Comparison of ENCODE assay signal across 25 mouse cellular contexts in genomic region chr7:105396126-105396525, GRCm38 (mm10). TPM values are rescaled to one million over a fixed set of nuclear protein-coding genes. Genes with fewer than 3 reads are reported as not detected.
A peak's percentile ranks its signal among the peaks of the same experiment; 100 is the strongest.
DNase-seq lines count a peak whose midpoint lies in the region; ATAC-seq and TF ChIP-seq lines count a peak whose summit lies in the region.
"Had no signal": no experiment of that assay in that cellular context is flagged by ENCODE, and none has a peak within 500 bp of the region (broad histone marks: within the 10 kb centered on the region; RNA-seq: fewer than 3 reads in every experiment).

No protein-coding gene starts in this region.

- no peak overlapping the region for H3K9ac ChIP-seq in intestine, embryonic 15.5 days
- H3K9ac ChIP-seq: embryonic facial prominence, embryonic 12.5 days; forebrain, embryonic 15.5 days; heart, embryonic 13.5 days; hindbrain, embryonic 15.5 days had no signal

- no peaks in the 10 kb centered on the region for H3K27me3 ChIP-seq in megakaryocyte, embryonic 14.5 days (replicated peaks)
- H3K27me3 ChIP-seq in intestine, embryonic 15.5 days (replicated peaks): no peaks in the 10 kb centered on the region
- no peaks in the 10 kb centered on the region for H3K27me3 ChIP-seq in small intestine, adult 2 months (ENCODE audit: control insufficient read depth, insufficient read depth, low read length)
- H3K27me3 ChIP-seq in limb, embryonic 10.5 days (ENCODE audit: low read depth, poor library complexity, severe bottlenecking): no peaks in the 10 kb centered on the region
- H3K27me3 ChIP-seq: embryonic facial prominence, embryonic 12.5 days; forebrain, embryonic 15.5 days; heart, embryonic 13.5 days; hindbrain, embryonic 15.5 days; Patski had no signal

- no peak for TF ChIP-seq POLR2A in small intestine, adult 2 months (IDR thresholded peaks at IDR 0.05; ENCODE audit: low read depth, low read length)

- H3K4me2 ChIP-seq in intestine, embryonic 15.5 days (replicated peaks): peak overlapping the region; percentile 26; the same call in 1 of the 2 replicates
- H3K4me2 ChIP-seq: embryonic facial prominence, embryonic 12.5 days; forebrain, embryonic 15.5 days; heart, embryonic 13.5 days; hindbrain, embryonic 15.5 days had no signal

- no peak for DNase-seq in ovary, postnatal 14 days (ENCODE audit: low spot score)
- no peak for DNase-seq in limb, embryonic 10.5 days (ENCODE audit: low spot score)
- DNase-seq: adrenal gland, postnatal 14 days; cerebellum, adult 8-10 months; cerebellum, postnatal 25 days; gastrocnemius, postnatal 36 days; heart, adult 11 months; heart, postnatal 36 days had no signal

- no peak for ATAC-seq in megakaryocyte, adult 5-6 weeks (ENCODE audit: poor library complexity, severe bottlenecking)
- no peak for ATAC-seq in intestine, embryonic 15.5 days
- ATAC-seq: activated CD4-positive, CD25-positive, alpha-beta regulatory T cell, adult 4 months; forebrain, embryonic 15.5 days; Patski had no signal

- peaks cover 25% of the 10 kb centered on the region for H3K36me3 ChIP-seq in megakaryocyte, embryonic 14.5 days (replicated peaks; ENCODE audit: low read length)
- H3K36me3 ChIP-seq in intestine, embryonic 15.5 days: no peaks in the 10 kb centered on the region
- peaks cover 6% of the 10 kb centered on the region for H3K36me3 ChIP-seq in small intestine, adult 2 months (ENCODE audit: control insufficient read depth, insufficient read depth, low read length)
- H3K36me3 ChIP-seq in limb, embryonic 10.5 days: peaks cover 20% of the 10 kb centered on the region; the same call in 1 of the 2 replicates

- peaks cover 49% of the 10 kb centered on the region for H3K4me1 ChIP-seq in megakaryocyte, embryonic 14.5 days
- no peaks in the 10 kb centered on the region for H3K4me1 ChIP-seq in intestine, embryonic 15.5 days (replicated peaks)
- peaks cover 6% of the 10 kb centered on the region; the same call in 1 of the 2 replicates for H3K4me1 ChIP-seq in small intestine, adult 2 months (ENCODE audit: control insufficient read depth, insufficient read depth, insufficient read length, low read length)
- H3K4me1 ChIP-seq in limb, embryonic 10.5 days: 0 out of 2 replicates have a peak, but pooled peaks cover 6% of the 10 kb centered on the region

- H3K4me3 ChIP-seq in megakaryocyte, embryonic 14.5 days (replicated peaks): peak overlapping the region; percentile 46
- no peak overlapping the region for H3K4me3 ChIP-seq in intestine, embryonic 15.5 days (replicated peaks)
- H3K4me3 ChIP-seq in small intestine, adult 2 months (ENCODE audit: low read depth, low read length): no peak overlapping the region
- H3K4me3 ChIP-seq in limb, embryonic 10.5 days: no peak overlapping the region
- H3K4me3 ChIP-seq: embryonic facial prominence, embryonic 12.5 days; forebrain, embryonic 15.5 days; heart, embryonic 13.5 days; hindbrain, embryonic 15.5 days had no signal

- H3K9me3 ChIP-seq in megakaryocyte, embryonic 14.5 days: no peaks in the 10 kb centered on the region
- H3K9me3 ChIP-seq in intestine, embryonic 15.5 days: no peaks in the 10 kb centered on the region
- H3K9me3 ChIP-seq in limb, embryonic 10.5 days (replicated peaks): no peaks in the 10 kb centered on the region
- H3K9me3 ChIP-seq: embryonic facial prominence, embryonic 12.5 days; forebrain, embryonic 15.5 days; G1E; heart, embryonic 13.5 days; hindbrain, embryonic 15.5 days had no signal

- H3K27ac ChIP-seq in intestine, embryonic 15.5 days: peak overlapping the region; percentile 73
- peak overlapping the region; percentile 99 for H3K27ac ChIP-seq in small intestine, adult 2 months (ENCODE audit: insufficient read depth, low read depth, low read length)
- no peak overlapping the region for H3K27ac ChIP-seq in limb, embryonic 10.5 days
- H3K27ac ChIP-seq: embryonic facial prominence, embryonic 12.5 days; forebrain, embryonic 15.5 days; heart, embryonic 13.5 days; hindbrain, embryonic 15.5 days had no signal

- no peak for TF ChIP-seq CTCF in small intestine, adult 2 months (IDR thresholded peaks at IDR 0.05; ENCODE audit: extremely low read depth, insufficient read length, insufficient replicate concordance, low read depth, low read length)

RNA-seq across cellular contexts. Expression of gene Fam160a2, which starts 3.7 kb away (rescaled TPM):
- polyA plus RNA-seq in megakaryocyte, embryonic 14.5 days (2012; ENCODE audit: insufficient read depth, low replicate concordance): 32.3 and 36.7 TPM in 2 replicates
- 36.2 and 39.6 TPM in 2 replicates for total RNA-seq in megakaryocyte, adult 5-6 weeks (2015)
- 23.9 and 26.1 TPM in 2 replicates for total RNA-seq in megakaryocyte, adult 5-6 weeks (2017)
- 39.6 and 45.9 TPM in 2 replicates for polyA plus RNA-seq in intestine, embryonic 15.5 days (2015; fragmentation: Nextera tagmentation; extraction: Ambion mirVana)
- 48.0 and 102 TPM in 2 replicates for polyA plus RNA-seq in small intestine, adult 2 months (2012; rRNA removed)
- 45.9 and 47.0 TPM in 2 replicates for polyA plus RNA-seq in limb, embryonic 10.5 days (2016; fragmentation: Nextera tagmentation; extraction: Ambion mirVana)

RNA-seq across cellular contexts. Expression of gene Cnga4, which starts 8.2 kb away (rescaled TPM):
- polyA plus RNA-seq in megakaryocyte, embryonic 14.5 days (2012; ENCODE audit: insufficient read depth, low replicate concordance): not detected in 2 replicates
- 0.25 TPM in 1 of 2 replicates, not detected in the other for total RNA-seq in megakaryocyte, adult 5-6 weeks (2015)
- not detected in 2 replicates for total RNA-seq in megakaryocyte, adult 5-6 weeks (2017)
- not detected in 2 replicates for polyA plus RNA-seq in intestine, embryonic 15.5 days (2015; fragmentation: Nextera tagmentation; extraction: Ambion mirVana)
- 0.10 TPM in 1 of 2 replicates, not detected in the other for polyA plus RNA-seq in small intestine, adult 2 months (2012; rRNA removed)
- 0.05 TPM in 1 of 2 replicates, not detected in the other for polyA plus RNA-seq in limb, embryonic 10.5 days (2016; fragmentation: Nextera tagmentation; extraction: Ambion mirVana)
- total RNA-seq: adrenal gland, adult 18-20 months; adrenal gland, postnatal 14 days; G1E; gastrocnemius, adult 8-10 months; gastrocnemius, postnatal 36 days; heart, postnatal 36 days had no signal
- polyA plus RNA-seq: activated CD4-positive, CD25-positive, alpha-beta regulatory T cell, adult 4 months; G1E; heart, embryonic 13.5 days; heart, postnatal 0 days; Patski had no signal

RNA-seq across cellular contexts. Expression of gene Gm5901, which starts 21.3 kb away (rescaled TPM):
- polyA plus RNA-seq in megakaryocyte, embryonic 14.5 days (2012; ENCODE audit: insufficient read depth, low replicate concordance): not detected in 2 replicates
- 0.20 TPM in 1 of 2 replicates, not detected in the other for total RNA-seq in megakaryocyte, adult 5-6 weeks (2015)
- 0.73 TPM in 1 of 2 replicates, not detected in the other for total RNA-seq in megakaryocyte, adult 5-6 weeks (2017)
- polyA plus RNA-seq in intestine, embryonic 15.5 days (2015; fragmentation: Nextera tagmentation; extraction: Ambion mirVana): not detected in 2 replicates
- polyA plus RNA-seq in small intestine, adult 2 months (2012; rRNA removed): not detected in 2 replicates
- not detected in 2 replicates for polyA plus RNA-seq in limb, embryonic 10.5 days (2016; fragmentation: Nextera tagmentation; extraction: Ambion mirVana)
- total RNA-seq: adrenal gland, adult 18-20 months; adrenal gland, postnatal 14 days; gastrocnemius, adult 8-10 months; gastrocnemius, postnatal 36 days; heart, postnatal 36 days had no signal
- polyA plus RNA-seq: activated CD4-positive, CD25-positive, alpha-beta regulatory T cell, adult 4 months; cortical plate, adult 2 months; embryonic facial prominence, embryonic 12.5 days; forebrain, embryonic 11.5 days; forebrain, embryonic 15.5 days; G1E; heart, embryonic 13.5 days; heart, postnatal 0 days; hindbrain, embryonic 11.5 days; hindbrain, embryonic 15.5 days; Patski had no signal

RNA-seq across cellular contexts. Expression of gene Olfr692, which starts 28.1 kb away (rescaled TPM):
- not detected in 2 replicates for polyA plus RNA-seq in megakaryocyte, embryonic 14.5 days (2012; ENCODE audit: insufficient read depth, low replicate concordance)
- total RNA-seq in megakaryocyte, adult 5-6 weeks (2015): not detected in 2 replicates
- not detected in 2 replicates for total RNA-seq in megakaryocyte, adult 5-6 weeks (2017)
- not detected in 2 replicates for polyA plus RNA-seq in intestine, embryonic 15.5 days (2015; fragmentation: Nextera tagmentation; extraction: Ambion mirVana)
- polyA plus RNA-seq in small intestine, adult 2 months (2012; rRNA removed): not detected in 2 replicates
- polyA plus RNA-seq in limb, embryonic 10.5 days (2016; fragmentation: Nextera tagmentation; extraction: Ambion mirVana): not detected in 2 replicates
- total RNA-seq: adrenal gland, adult 18-20 months; adrenal gland, postnatal 14 days; G1E; gastrocnemius, adult 8-10 months; gastrocnemius, postnatal 36 days; heart, postnatal 36 days had no signal
- polyA plus RNA-seq: activated CD4-positive, CD25-positive, alpha-beta regulatory T cell, adult 4 months; cortical plate, adult 2 months; embryonic facial prominence, embryonic 12.5 days; forebrain, embryonic 11.5 days; forebrain, embryonic 15.5 days; G1E; heart, embryonic 13.5 days; heart, postnatal 0 days; hindbrain, embryonic 11.5 days; hindbrain, embryonic 15.5 days; Patski had no signal

RNA-seq across cellular contexts. Expression of gene Cckbr, which starts 29.4 kb away (rescaled TPM):
- polyA plus RNA-seq in megakaryocyte, embryonic 14.5 days (2012; ENCODE audit: insufficient read depth, low replicate concordance): not detected in 2 replicates
- not detected in 2 replicates for total RNA-seq in megakaryocyte, adult 5-6 weeks (2015)
- total RNA-seq in megakaryocyte, adult 5-6 weeks (2017): not detected in 2 replicates
- 0.08 and 0.24 TPM in 2 replicates for polyA plus RNA-seq in intestine, embryonic 15.5 days (2015; fragmentation: Nextera tagmentation; extraction: Ambion mirVana)
- 0.04 and 0.34 TPM in 2 replicates for polyA plus RNA-seq in small intestine, adult 2 months (2012; rRNA removed)
- 0.05 TPM in 2 replicates for polyA plus RNA-seq in limb, embryonic 10.5 days (2016; fragmentation: Nextera tagmentation; extraction: Ambion mirVana)
- total RNA-seq: adrenal gland, adult 18-20 months; adrenal gland, postnatal 14 days; gastrocnemius, adult 8-10 months; gastrocnemius, postnatal 36 days; heart, postnatal 36 days had no signal
- polyA plus RNA-seq: activated CD4-positive, CD25-positive, alpha-beta regulatory T cell, adult 4 months; G1E; heart, postnatal 0 days; Patski had no signal
